Mouse (Mus musculus) midbrain, postnatal 0 days (tissue): Measurements from ENCODE around the gene Pdia2. TPM values are rescaled to one million over a fixed set of nuclear protein-coding genes. Genes with fewer than 3 reads are reported as not detected.
A peak's percentile ranks its signal among the peaks of the same experiment; 100 is the strongest.

Experiments used
- ATAC-seq: fragments of 200-750 bp; cut with Nextera tagmentation; 2 replicates; pipeline ENCODE4 v1.8.0; 2017; ENCODE audit warnings: moderate number of reproducible peaks, mild to moderate bottlenecking, moderate TSS enrichment, moderate library complexity; ENCODE audit not compliant: low FRiP score
- DNase-seq: peaks from one replicate; pipeline ENCODE4 v3.0.0-alpha.2; 2015; ENCODE audit warnings: low spot score
- H3K27ac ChIP-seq: fragments of 300-500 bp; sonication (generic); 2 replicates; pipeline ENCODE4 v1.5.1; 2014; ENCODE audit warnings: low read depth, mild to moderate bottlenecking, low read length, mixed read lengths
- H3K27me3 ChIP-seq: fragments of 300-500 bp; sonication (generic); 2 replicates; pipeline ENCODE4 v1.6.1; 2014; ENCODE audit warnings: low read length, control low read depth, mixed read lengths; ENCODE audit not compliant: insufficient read depth
- H3K36me3 ChIP-seq: fragments of 300-500 bp; sonication (generic); 2 replicates; pipeline ENCODE4 v1.6.1; 2014; ENCODE audit warnings: low read length, control low read depth, mixed read lengths; ENCODE audit not compliant: insufficient read depth
- H3K4me1 ChIP-seq: fragments of 300-500 bp; sonication (generic); 2 replicates; pipeline ENCODE4 v1.6.1; 2014; ENCODE audit warnings: mild to moderate bottlenecking, control low read depth, antibody characterized with exemption, low read length, mixed read lengths; ENCODE audit not compliant: insufficient read depth
- H3K4me2 ChIP-seq: fragments of 300-500 bp; sonication (generic); 2 replicates; pipeline ENCODE4 v1.6.1; 2014; ENCODE audit warnings: low read depth, mild to moderate bottlenecking, low read length, mixed read lengths; ENCODE audit not compliant: poor library complexity, severe bottlenecking
- H3K4me3 ChIP-seq: fragments of 300-500 bp; sonication (generic); 2 replicates; pipeline ENCODE4 v1.5.1; 2014; ENCODE audit warnings: low read depth, mild to moderate bottlenecking, low read length, moderate library complexity
- H3K9ac ChIP-seq: fragments of 300-500 bp; sonication (generic); replicated peaks from 2 replicates; pipeline ENCODE4 v1.6.1; 2014; ENCODE audit warnings: mild to moderate bottlenecking, low read length, moderate library complexity, mixed read lengths; ENCODE audit not compliant: poor library complexity, severe bottlenecking
- H3K9me3 ChIP-seq: fragments of 300-500 bp; sonication (generic); 2 replicates; pipeline ENCODE4 v1.6.1; 2016; ENCODE audit warnings: low read length, control low read depth
- CTCF ChIP-seq: IDR thresholded peaks from 2 replicates; pipeline ENCODE4 v1.5.1; 2016; ENCODE audit warnings: antibody characterized with exemption, mild to moderate bottlenecking
- WGBS: fragments of 180-500 bp; shearing (Covaris S2); extraction: QIAGEN DNeasy Blood & Tissue Kit; methylation state at CpG from one replicate; pipeline ENCODE4 v1.1.7; 2014; 5-methylcytosine and 5-hydroxymethylcytosine counted together
- polyA plus RNA-seq: library from polyadenylated mRNA; unstranded; fragments of >200 nt; fragmentation: Nextera tagmentation; extraction: Ambion mirVana; gene quantifications from 2 replicates; pipeline ENCODE4 v1.2.1, GENCODE M21; 2015
- total RNA-seq: library from RNA; depleted of rRNA; stranded (reverse); fragments of >200 nt; gene quantifications from 2 replicates; pipeline ENCODE4 v1.2.3, GENCODE M21; 2014

Pdia2 gene
- total and polyA plus RNA-seq, 2 experiments from 2014 or later, result not detected

DNA sequence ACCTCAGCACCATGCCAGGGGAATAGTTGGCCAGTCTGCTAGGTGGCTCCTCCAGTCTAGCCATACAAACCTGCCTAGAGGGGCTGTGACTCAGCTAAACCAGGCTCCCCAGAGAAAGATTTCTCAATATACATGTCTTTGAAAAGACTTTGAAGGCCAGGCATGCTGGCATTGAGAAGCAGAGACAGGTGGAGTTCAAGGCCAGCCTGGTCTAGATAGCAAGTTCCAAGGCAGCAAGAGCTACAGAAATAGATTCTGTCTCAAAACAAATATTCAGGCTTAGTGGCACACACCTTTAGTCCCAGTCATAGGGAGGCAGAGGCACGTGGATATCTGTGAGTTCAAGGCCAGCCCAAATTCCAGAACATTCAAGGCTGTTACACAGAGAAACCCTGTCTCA lies 7.5 kb upstream of the Pdia2 start:
- no peaks in the 10 kb centered on the region for H3K36me3 ChIP-seq
- no peak overlapping the region for H3K4me3 ChIP-seq
- no peak for TF ChIP-seq CTCF
- H3K4me2 ChIP-seq, result no peak overlapping the region
- ATAC-seq (no peak), DNase-seq (no peak)
- H3K4me1 ChIP-seq, result 0 out of 2 replicates have a peak, but pooled peaks cover 2% of the 10 kb centered on the region
- no peak overlapping the region for H3K9ac ChIP-seq
- H3K27me3 ChIP-seq, result peaks cover 23% of the 10 kb centered on the region; the same call in 1 of the 2 replicates
- no peak overlapping the region for H3K27ac ChIP-seq
- WGBS, result 47% methylated on average over 1 of the region's 1 CpGs
- H3K9me3 ChIP-seq, result no peaks in the 10 kb centered on the region

DNA sequence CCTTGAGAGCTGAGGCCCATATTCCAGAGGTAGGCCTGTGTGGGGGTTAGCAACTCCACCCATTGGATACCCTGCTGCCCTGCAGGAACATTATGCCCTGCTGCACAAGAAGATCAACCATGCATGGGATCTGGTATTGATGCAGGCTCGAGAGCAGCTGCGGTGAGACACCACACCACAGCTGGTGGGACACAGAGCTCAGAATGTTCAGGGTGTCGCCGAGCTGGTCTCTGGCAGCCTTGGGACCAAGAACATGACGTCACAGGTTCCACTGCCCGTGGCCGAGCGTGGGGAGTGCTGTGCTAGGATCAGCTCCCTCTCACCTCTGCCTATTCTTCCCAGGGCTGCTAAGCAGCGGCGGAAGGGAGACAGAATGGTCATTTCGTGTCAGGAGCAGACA lies 5.9 kb upstream of the Pdia2 start:
- Histone ChIP-seq H3K27ac (no peak overlapping the region), H3K9ac (no peak overlapping the region), H3K4me2 (no peak overlapping the region), H3K27me3 (peaks cover 23% of the 10 kb centered on the region; the same call in 1 of the 2 replicates), H3K36me3 (no peaks in the 10 kb centered on the region), H3K4me1 (0 out of 2 replicates have a peak, but pooled peaks cover 3% of the 10 kb centered on the region), H3K4me3 (no peak overlapping the region), H3K9me3 (no peaks in the 10 kb centered on the region)
- DNase-seq, result no peak
- WGBS, result 19% methylated on average over 11 of the region's 11 CpGs
- TF ChIP-seq CTCF, result no peak
- ATAC-seq, result no peak

DNA sequence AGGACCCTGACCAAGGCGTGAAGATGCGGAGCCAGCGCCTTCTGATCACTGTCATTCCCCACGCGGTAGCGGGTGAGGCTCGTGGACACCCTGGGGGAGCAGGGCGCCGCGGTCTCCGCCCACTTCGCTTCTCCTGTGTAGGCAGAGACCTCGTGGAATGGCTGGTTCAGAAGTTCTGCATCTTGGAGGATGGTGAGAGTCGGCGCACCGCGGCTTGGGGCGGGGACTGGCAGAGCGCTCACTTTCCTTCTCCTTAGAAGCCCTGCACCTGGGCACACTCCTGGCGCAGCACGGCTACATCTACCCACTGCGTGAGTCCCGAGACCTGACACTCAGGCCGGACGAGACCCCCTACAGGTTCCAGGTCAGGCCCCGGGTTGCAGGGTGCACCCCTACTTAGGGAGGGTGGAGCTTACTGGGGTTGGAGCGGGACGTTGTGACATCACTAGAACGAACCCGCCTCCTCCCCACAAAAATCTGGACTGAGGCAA lies 4.5 kb upstream of the Pdia2 start:
- peak overlapping the region; percentile 50 for H3K9ac ChIP-seq
- H3K27ac ChIP-seq, result no peak overlapping the region
- H3K4me1 ChIP-seq, result 0 out of 2 replicates have a peak, but pooled peaks cover 3% of the 10 kb centered on the region
- peaks cover 27% of the 10 kb centered on the region for H3K27me3 ChIP-seq
- DNase-seq (peak; percentile 30), ATAC-seq (0 out of 2 replicates have a peak, but pooled peaks have one; percentile 17)
- H3K4me2 ChIP-seq, result peak overlapping the region; percentile 93
- H3K4me3 ChIP-seq, result peak overlapping the region; percentile 45
- H3K9me3 ChIP-seq, result no peaks in the 10 kb centered on the region
- H3K36me3 ChIP-seq, result no peaks in the 10 kb centered on the region
- no peak for TF ChIP-seq CTCF
- WGBS, result 1% methylated on average over 30 of the region's 30 CpGs

DNA sequence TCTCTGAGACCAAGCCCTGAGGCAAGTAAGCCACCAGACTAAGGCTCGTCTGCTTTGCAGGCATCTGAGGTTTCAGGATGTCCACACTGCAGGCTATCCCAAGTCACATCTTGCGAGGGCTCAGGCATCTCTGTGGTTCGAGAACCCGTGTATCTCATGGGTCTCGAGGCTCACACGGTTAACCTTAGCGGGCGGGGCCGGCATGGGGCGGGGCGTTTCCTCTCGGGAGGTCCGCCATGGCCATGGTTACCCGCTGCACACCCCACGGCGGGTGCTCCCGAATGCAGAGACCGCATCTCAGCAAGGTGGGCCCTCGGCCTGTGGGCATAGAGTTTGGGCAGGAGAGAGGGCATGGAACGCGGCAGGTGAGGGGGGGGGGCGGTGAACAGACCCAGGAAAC lies 3.9 kb upstream of the Pdia2 start, which contains the start of gene Rgs11:
Gene Rgs11 (plus strand): TSS at position 215 of the 400 bp plus-strand sequence.
- ATAC-seq, result 0 out of 2 replicates have a peak, but pooled peaks have one; percentile 9
- Histone ChIP-seq H3K36me3 (peaks cover 3% of the 10 kb centered on the region; the same call in 1 of the 2 replicates), H3K9me3 (no peaks in the 10 kb centered on the region), H3K27ac (no peak within 1 kb of the TSS), H3K4me1 (0 out of 2 replicates have a peak, but pooled peaks cover 3% of the 10 kb centered on the region), H3K9ac (peak within 1 kb of the TSS; percentile 50), H3K27me3 (peaks cover 27% of the 10 kb centered on the region), H3K4me2 (peak within 1 kb of the TSS; percentile 93), H3K4me3 (peak within 1 kb of the TSS; percentile 45)
- WGBS, result 2% methylated on average over 22 of the region's 22 CpGs
- no peak for TF ChIP-seq CTCF
- no peak for DNase-seq

DNA sequence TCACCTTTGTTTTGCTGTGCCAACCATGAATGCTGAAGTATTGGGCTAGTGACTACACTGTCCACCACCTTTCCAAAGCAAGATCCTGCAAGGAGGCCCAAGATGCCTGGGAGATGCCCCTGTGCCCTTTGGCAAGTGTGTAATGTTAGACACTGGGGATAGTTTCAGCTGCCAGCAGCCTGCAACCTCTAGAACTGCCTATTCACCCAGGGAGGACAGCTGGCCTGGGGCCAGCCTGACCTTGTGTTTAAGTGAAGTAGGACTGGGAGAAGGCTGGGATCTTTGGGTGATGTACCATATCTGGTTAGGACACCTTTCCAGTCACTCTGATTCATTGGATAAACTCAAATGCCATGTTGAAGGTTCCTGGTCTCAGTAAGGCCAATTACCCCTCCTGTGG lies 3.1 kb upstream of the Pdia2 start:
- Histone ChIP-seq H3K9me3 (no peaks in the 10 kb centered on the region), H3K4me3 (no peak overlapping the region), H3K4me2 (peak overlapping the region; percentile 93), H3K4me1 (0 out of 2 replicates have a peak, but pooled peaks cover 3% of the 10 kb centered on the region), H3K9ac (no peak overlapping the region), H3K27ac (no peak overlapping the region), H3K36me3 (peaks cover 10% of the 10 kb centered on the region), H3K27me3 (peaks cover 27% of the 10 kb centered on the region)
- ATAC-seq (no peak), DNase-seq (no peak)
- TF ChIP-seq CTCF, result no peak

DNA sequence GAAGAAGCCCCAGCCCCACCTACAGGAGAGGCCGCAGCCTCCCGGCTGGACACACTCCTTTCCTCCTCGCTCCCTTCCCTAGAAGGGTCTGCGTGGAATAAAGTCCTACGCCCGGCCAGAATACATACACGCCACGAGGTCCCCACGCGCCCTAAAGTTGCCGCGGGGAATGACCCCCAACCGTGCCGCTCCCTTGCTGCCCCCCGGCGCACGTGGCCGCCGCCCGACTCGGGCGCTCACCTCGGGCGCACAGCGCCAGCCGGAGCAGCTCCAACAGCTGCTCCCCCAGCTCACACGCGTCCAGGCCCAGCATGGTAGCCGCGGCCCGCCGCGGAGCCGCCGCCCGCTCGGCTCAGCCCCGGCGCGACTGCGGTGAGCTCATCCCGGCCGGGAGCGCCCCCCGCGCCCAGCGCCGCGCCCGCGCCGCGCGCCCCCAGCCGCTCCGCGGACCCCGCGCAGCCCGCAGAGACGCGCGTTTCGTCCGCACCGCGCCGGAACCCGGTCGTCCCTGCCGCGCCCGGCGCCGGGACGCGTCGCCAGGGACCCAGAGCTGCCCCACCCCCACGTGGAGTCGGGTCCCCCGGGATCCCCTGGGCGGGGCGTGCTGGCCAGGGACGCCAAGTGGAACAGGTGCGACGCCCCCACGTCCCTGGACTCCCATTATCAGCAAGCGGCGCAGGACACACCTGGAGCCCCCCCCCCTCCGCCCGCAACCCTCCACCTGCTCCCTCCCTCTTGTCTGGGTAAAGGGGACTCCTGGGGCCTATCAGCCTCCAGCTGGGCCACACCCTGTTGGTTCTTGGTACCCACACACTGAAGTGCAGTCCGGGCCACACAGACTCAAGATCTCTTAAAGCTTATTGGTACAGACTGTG lies 2.2 kb upstream of the Pdia2 start:
- Histone ChIP-seq H3K9ac (peak overlapping the region; percentile 81), H3K27me3 (peaks cover 27% of the 10 kb centered on the region), H3K9me3 (no peaks in the 10 kb centered on the region), H3K4me2 (peak overlapping the region; percentile 93), H3K4me3 (peak overlapping the region; percentile 76), H3K36me3 (peaks cover 15% of the 10 kb centered on the region), H3K27ac (no peak overlapping the region; the same call in 1 of the 2 replicates), H3K4me1 (0 out of 2 replicates have a peak, but pooled peaks cover 3% of the 10 kb centered on the region)
- ATAC-seq (peak; percentile 44), DNase-seq (peak; percentile 28)
- TF ChIP-seq CTCF, result peak; percentile 10; the same call in 1 of the 2 replicates
- WGBS, result 1% methylated on average over 82 of the region's 92 CpGs
